Mouse (Mus musculus) ovary, postnatal 14 days (tissue): ENCODE measurements around the gene Rnf103.
A peak's percentile ranks its signal among the peaks of the same experiment; 100 is the strongest.

Experiments
- DNase-seq: peaks from one replicate; pipeline ENCODE4 v3.0.0; 2022; ENCODE audit warnings: low spot score

Rnf103 gene

DNA sequence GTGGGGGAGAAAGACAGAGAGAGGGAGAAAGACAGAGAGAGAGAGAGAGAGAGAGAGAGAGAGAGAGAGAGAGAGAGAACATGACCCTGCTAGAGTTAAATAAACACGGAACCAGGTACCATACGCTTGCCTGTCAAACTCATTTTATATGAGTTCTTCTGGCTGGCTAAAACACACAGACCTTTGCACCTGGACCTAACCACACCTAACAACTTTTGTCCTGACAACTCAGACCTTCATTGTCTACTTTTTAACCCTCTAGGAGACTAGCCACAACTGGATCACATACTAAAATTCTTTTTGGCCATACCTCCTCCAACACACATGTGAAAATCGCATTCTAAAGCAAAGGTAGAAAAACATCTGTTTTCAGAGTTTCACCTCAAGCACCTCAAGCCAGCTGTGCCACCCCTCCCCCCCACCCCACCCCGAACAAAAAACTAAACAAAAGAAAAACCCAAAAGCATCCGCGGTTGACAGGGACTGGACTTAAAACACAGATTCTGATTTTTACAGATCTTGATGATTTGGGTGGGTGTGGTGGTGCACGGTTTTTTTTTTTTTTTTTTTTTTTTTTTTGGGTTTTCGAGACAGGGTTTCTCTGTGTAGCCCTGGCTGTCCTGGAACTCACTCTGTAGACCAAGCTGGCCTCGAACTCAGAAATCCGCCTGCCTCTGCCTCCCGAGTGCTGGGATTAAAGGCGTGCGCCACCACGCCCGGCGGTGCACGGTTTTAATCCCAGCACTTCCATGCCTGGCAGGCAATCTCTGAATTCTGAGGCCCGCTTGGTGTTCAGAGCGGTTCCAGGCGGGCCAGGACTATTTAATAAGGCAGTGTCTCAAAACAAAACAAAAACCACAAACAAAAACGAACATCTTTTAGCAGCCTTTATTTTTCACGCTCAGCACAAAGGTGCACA, 679 bp upstream of the Rnf103 start:
- no peak for DNase-seq

DNA sequence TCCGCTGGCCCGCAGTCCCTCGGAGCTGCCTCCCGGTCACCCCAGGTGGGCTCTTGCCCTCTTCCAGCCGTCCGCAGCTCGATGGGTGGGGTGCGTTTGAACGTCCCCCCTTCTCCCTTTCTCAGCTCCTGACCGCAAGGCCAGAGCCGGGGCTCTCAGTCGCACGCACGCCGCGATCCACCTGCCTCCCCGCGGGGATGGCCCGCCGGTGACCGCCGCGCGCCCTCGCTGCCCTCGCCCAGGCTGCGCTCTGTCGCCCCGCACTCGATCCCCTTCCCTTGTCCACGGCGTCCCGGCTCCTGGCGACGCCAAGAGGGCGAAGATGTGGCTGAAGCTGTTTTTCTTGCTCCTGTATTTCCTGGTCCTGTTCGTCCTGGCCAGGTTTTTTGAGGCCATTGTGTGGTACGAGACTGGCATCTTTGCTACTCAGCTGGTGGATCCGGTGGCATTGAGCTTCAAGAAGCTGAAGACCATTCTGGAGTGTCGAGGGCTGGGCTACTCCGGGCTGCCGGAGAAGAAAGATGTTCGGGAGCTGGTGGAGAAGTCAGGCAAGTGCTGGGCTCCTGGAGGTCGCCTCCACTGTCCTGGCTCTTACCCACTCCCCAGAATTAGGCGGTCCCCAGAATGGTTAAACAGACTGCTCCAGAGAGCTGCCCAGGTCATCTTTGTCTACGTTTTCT, 787 bp downstream of the Rnf103 start:
- peak; percentile 48 for DNase-seq

- no peak for DNase-seq
These were observed 6.9 kb downstream of the Rnf103 start for GRCm38 (mm10) chr6:71500575-71500974.

DNA sequence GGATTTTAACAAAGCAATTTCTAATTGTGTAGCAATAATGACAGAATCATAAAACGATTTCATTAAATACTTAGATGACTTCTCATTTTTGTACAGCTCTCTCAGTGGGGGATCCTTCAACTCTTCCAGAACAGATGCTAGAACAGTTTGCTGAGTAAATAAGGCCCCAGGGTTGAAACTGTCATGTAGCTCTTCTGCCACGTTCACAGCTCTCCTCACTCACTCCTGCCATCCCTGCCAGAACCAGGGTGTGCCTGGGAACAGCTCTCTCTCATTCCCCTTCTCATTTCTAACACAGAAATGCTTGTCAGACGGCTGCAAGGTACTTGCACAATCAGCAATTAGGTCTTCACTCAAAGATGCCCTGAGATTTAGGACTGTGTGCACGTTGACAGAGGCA, 9.3 kb downstream of the Rnf103 start:
- DNase-seq, result no peak

- DNase-seq, result no peak
These were observed 10.0 kb downstream of the Rnf103 start for GRCm38 (mm10) chr6:71503670-71504069.

DNA sequence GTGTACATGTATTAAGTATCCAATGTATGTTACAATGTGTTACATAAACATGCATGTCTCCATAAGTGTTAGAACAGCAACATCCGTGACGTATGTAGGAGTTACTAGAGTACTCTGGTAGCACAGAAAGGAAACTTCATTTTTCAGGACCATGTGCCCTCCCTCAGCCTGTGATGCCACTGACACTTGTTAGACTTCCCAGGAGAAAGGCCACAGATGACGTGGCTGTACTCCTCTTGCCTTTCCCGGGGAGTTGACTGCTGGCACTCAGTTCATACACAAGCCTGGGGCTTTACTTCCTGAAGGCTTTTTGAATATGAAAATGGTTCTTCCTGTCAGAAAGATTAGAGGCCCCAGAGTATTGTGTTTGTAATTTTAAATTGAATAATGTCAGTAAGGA, 10.4 kb downstream of the Rnf103 start:
- DNase-seq, result no peak

GRCm38 (mm10) chr6:71505671-71506070, 12.0 kb downstream of the Rnf103 start:
- DNase-seq, result no peak

- no peak for DNase-seq
These were observed 25.8 kb downstream of the Rnf103 start for GRCm38 (mm10) chr6:71519476-71519875.

DNA sequence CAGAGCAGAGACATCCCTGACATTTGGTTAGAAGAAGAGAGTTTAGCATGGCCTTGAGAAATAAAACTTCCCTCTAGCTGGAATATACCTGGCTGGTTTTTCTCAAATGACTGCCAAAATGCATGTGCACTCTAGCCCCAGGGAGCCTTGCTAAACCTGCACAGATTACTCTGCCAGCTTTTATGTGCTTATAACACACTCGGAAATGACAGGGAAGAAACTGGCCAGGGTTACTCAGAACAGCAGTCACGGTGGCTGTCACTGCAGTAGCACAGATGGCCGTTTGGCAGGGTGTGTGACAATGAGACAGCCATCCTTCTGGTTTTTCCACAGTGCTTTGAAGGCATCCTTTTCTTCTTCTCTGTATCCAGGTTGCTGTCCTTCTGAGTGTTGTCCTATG, 31.9 kb downstream of the Rnf103 start:
- DNase-seq, result no peak

DNA sequence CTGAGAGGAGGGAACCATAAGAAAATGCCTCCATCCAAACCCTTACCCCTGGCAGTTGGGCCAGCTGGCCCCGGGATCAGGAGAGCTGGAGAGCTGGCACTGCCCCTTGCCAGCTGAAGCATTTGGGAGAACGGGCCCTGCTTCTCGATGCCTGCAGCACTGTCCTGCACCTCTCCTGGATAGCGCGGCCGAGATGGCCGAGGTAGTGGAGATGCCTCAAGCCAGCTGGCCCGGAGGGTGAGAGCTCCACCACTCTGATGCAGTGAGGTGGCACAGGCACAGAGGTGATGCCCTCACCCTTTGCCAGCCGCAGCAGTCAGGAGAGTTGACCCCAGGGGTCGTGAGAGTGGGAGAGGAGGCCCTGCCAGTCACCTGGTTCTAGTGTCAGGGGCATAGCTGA, 33.4 kb downstream of the Rnf103 start:
- no peak for DNase-seq

GRCm38 (mm10) chr6:71527826-71528225, 34.1 kb downstream of the Rnf103 start:
- DNase-seq, result no peak

DNA sequence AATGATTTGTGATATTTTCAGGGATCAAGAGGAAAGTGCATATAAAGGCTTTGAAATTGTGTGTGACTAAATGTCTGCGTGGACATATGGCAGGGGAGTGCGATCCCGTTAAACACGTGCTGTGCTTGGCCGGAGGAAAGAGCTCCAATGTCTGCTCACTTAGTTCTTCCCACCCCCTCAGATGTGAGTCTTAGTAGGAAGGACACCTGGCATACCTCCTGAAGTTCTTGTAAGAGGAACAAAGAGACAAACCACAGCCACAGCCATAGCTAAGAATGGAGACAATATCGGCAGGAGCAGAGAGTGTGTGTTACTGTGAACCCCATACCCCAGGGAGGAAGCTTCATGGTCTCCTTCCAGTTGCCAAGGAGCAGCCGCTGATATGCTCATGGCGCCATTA, 36.5 kb downstream of the Rnf103 start:
- no peak for DNase-seq

- DNase-seq, result no peak
These were observed 43.6 kb downstream of the Rnf103 start for GRCm38 (mm10) chr6:71537286-71537685.

GRCm38 (mm10) chr6:71543686-71544499, 50.2 kb downstream of the Rnf103 start, which contains the start of gene Chmp3:
Gene Chmp3 (plus strand): TSS chr6:71543797.
- DNase-seq, result peak; percentile 95

GRCm38 (mm10) chr6:71555507-71555951, 61.8 kb downstream of the Rnf103 start:
- no peak for DNase-seq

DNA sequence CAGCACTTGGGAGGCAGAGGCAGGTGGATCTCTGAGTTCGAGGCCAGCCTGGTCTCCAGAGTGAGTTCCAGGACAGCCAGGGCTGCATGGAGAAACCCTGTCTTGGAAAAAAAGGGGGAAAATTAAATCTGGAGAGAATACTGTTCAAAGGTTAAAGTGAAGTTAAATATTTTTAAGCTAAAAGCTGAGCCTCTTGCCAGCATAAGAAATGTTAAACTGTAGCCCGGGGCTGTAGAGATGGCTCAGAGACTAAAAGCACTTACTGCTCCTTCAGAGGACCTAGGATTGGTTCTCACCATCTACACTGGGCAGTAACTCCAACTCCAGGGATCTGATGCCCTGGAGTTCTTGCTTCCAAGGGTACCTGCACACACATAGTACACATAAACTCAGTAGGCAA, 63.1 kb downstream of the Rnf103 start:
- no peak for DNase-seq
